Comparison of ENCODE assay signal across 12 mouse cellular contexts in the genomic region with DNA sequence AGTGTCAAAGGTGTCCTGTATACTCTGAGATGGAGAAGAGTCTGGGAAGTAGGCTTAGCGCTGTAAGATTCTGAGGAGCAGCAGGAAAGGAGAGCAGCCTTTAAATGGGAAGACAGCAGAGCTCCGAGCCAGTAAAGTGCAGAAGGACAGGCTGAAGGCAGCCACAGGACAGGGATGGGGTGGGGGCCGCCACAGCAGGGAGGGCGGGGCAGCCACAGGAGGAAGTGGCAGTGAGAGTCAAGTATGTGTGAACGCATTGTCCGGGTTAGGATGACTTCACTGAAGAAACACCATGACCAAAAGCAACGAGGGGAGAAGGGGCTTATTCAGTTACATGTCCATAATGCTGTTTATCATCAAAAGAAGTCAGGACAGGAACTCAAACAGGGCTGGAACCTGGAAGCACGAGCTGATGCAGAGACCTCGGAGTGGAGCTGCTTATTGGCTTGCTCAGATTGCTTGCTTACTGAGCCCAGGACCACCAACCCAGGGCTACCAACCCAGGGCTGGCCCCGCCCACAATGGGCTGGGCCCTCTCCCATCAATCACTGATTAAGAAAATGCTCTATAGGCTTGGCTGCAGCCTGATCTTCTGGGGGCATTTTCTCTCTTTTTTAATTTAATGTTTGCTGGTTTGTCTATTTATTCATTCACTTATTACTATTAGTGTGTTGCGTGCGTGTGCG. TPM values are rescaled to one million over a fixed set of nuclear protein-coding genes. Genes with fewer than 3 reads are reported as not detected.
DNase-seq lines count a peak whose midpoint lies in the region; ATAC-seq lines count a peak whose summit lies in the region.
"Had no signal": no experiment of that assay in that cellular context is flagged by ENCODE, and none has a peak within 500 bp of the region (broad histone marks: within the 10 kb centered on the region; RNA-seq: fewer than 3 reads in every experiment).

No protein-coding gene starts in this region.

- H3K27me3 ChIP-seq in kidney, embryonic 15.5 days, result peaks cover 4% of the 10 kb centered on the region
- peaks cover 11% of the 10 kb centered on the region; the same call in 1 of the 2 replicates for H3K27me3 ChIP-seq in embryonic facial prominence, embryonic 13.5 days
- peaks cover 8% of the 10 kb centered on the region for H3K27me3 ChIP-seq in limb, embryonic 12.5 days
- H3K27me3 ChIP-seq in neural tube, embryonic 13.5 days, result peaks cover 11% of the 10 kb centered on the region; the same call in 1 of the 2 replicates

- DNase-seq in kidney, postnatal 14 days, result no peak
- no peak for DNase-seq in layer of hippocampus, postnatal 10 days (ENCODE audit: low spot score in 2 of 2)
- no peak for DNase-seq in gastrocnemius, postnatal 4 days (ENCODE audit: low spot score in 2 of 2)
- DNase-seq in kidney, adult 8-10 months, result no peak
- DNase-seq: adrenal gland, adult 8-10 months; cerebellum, adult 9-11 months; kidney, adult 18-20 months had no signal

- peak overlapping the region; percentile 33 for H3K4me2 ChIP-seq in kidney, embryonic 15.5 days
- peak overlapping the region; percentile 33 for H3K4me2 ChIP-seq in embryonic facial prominence, embryonic 13.5 days
- peak overlapping the region; percentile 44 for H3K4me2 ChIP-seq in limb, embryonic 12.5 days
- H3K4me2 ChIP-seq in neural tube, embryonic 13.5 days, result peak overlapping the region; percentile 35

- H3K36me3 ChIP-seq in kidney, embryonic 15.5 days, result no peaks in the 10 kb centered on the region
- no peaks in the 10 kb centered on the region for H3K36me3 ChIP-seq in embryonic facial prominence, embryonic 13.5 days
- H3K36me3 ChIP-seq in limb, embryonic 12.5 days, result no peaks in the 10 kb centered on the region
- no peaks in the 10 kb centered on the region for H3K36me3 ChIP-seq in neural tube, embryonic 13.5 days

- H3K9me3 ChIP-seq in kidney, embryonic 15.5 days (replicated peaks), result no peaks in the 10 kb centered on the region
- H3K9me3 ChIP-seq in embryonic facial prominence, embryonic 13.5 days, result no peaks in the 10 kb centered on the region
- H3K9me3 ChIP-seq in limb, embryonic 12.5 days, result no peaks in the 10 kb centered on the region
- H3K9me3 ChIP-seq in neural tube, embryonic 13.5 days, result no peaks in the 10 kb centered on the region

- H3K9ac ChIP-seq in kidney, embryonic 15.5 days, result no peak overlapping the region
- peak overlapping the region; percentile 16; the same call in 1 of the 2 replicates for H3K9ac ChIP-seq in embryonic facial prominence, embryonic 13.5 days
- H3K9ac ChIP-seq in limb, embryonic 12.5 days (replicated peaks), result 0 out of 2 replicates have a peak overlapping the region, but pooled peaks have one; percentile 31
- no peak overlapping the region for H3K9ac ChIP-seq in neural tube, embryonic 13.5 days

- ATAC-seq in kidney, embryonic 15.5 days (replicated peaks; ENCODE audit: low FRiP score), result no peak
- no peak for ATAC-seq in embryonic facial prominence, embryonic 13.5 days (ENCODE audit: insufficient number of reproducible peaks, insufficient read depth, low FRiP score, low TSS enrichment, low read depth)
- ATAC-seq in limb, embryonic 12.5 days (ENCODE audit: insufficient number of reproducible peaks, insufficient read depth, low FRiP score, low TSS enrichment, low read depth), result no peak
- no peak for ATAC-seq in neural tube, embryonic 13.5 days (ENCODE audit: low read depth)
- ATAC-seq: lung, postnatal 0 days had no signal

- WGBS in kidney, embryonic 15.5 days, result 24% methylated on average over 13 of the region's 13 CpGs
- 24% methylated on average over 13 of the region's 13 CpGs for WGBS in embryonic facial prominence, embryonic 13.5 days
- 23% methylated on average over 13 of the region's 13 CpGs for WGBS in limb, embryonic 12.5 days
- 28% methylated on average over 13 of the region's 13 CpGs for WGBS in neural tube, embryonic 13.5 days

- H3K4me1 ChIP-seq in kidney, embryonic 15.5 days, result peaks cover 5% of the 10 kb centered on the region
- H3K4me1 ChIP-seq in embryonic facial prominence, embryonic 13.5 days, result peaks cover 11% of the 10 kb centered on the region
- peaks cover 26% of the 10 kb centered on the region for H3K4me1 ChIP-seq in limb, embryonic 12.5 days (replicated peaks)
- peaks cover 8% of the 10 kb centered on the region for H3K4me1 ChIP-seq in neural tube, embryonic 13.5 days (replicated peaks)

- no peak overlapping the region for H3K4me3 ChIP-seq in kidney, embryonic 15.5 days (replicated peaks)
- no peak overlapping the region for H3K4me3 ChIP-seq in embryonic facial prominence, embryonic 13.5 days
- no peak overlapping the region; the same call in 1 of the 2 replicates for H3K4me3 ChIP-seq in limb, embryonic 12.5 days (replicated peaks)
- H3K4me3 ChIP-seq in neural tube, embryonic 13.5 days, result no peak overlapping the region

- no peak overlapping the region for H3K27ac ChIP-seq in kidney, embryonic 15.5 days
- H3K27ac ChIP-seq in embryonic facial prominence, embryonic 13.5 days, result no peak overlapping the region
- no peak overlapping the region for H3K27ac ChIP-seq in limb, embryonic 12.5 days
- H3K27ac ChIP-seq in neural tube, embryonic 13.5 days (replicated peaks), result no peak overlapping the region

RNA-seq across cellular contexts. Expression of a gene that starts 18.8 kb away (rescaled TPM):
- not detected in 2 replicates for polyA plus RNA-seq in kidney, embryonic 15.5 days (2015; fragmentation: Nextera tagmentation; extraction: Ambion mirVana)
- polyA plus RNA-seq in embryonic facial prominence, embryonic 13.5 days (2015; fragmentation: Nextera tagmentation; extraction: Ambion mirVana), result 0.12 and 0.30 TPM in 2 replicates
- polyA plus RNA-seq in limb, embryonic 12.5 days (2016; fragmentation: Nextera tagmentation; extraction: Ambion mirVana), result 0.10 TPM in 1 of 2 replicates, not detected in the other
- 0.04 TPM in 1 of 2 replicates, not detected in the other for polyA plus RNA-seq in neural tube, embryonic 13.5 days (2015; fragmentation: Nextera tagmentation; extraction: Ambion mirVana)
- under 1 TPM; 0.20 to 0.27 TPM for total RNA-seq in layer of hippocampus, postnatal 10 days (2021)
- not detected for total RNA-seq in gastrocnemius, postnatal 4 days (2021)
- total RNA-seq: adrenal gland, adult 8-10 months had no signal

Comparison
In these comparisons a context has a peak if more than half of its experiments do, and no peak if none do; other contexts are left out.
1. H3K9ac ChIP-seq: peak in embryonic facial prominence, embryonic 13.5 days (single experiment) and limb, embryonic 12.5 days (single experiment); none in kidney, embryonic 15.5 days (single experiment) and neural tube, embryonic 13.5 days (single experiment).
2. Peak in every context shown above with its lines, with median percentiles within 50 percentile points of each other: H3K4me2 ChIP-seq.